Mouse (Mus musculus) ovary, postnatal 14 days (tissue): ENCODE measurements at regions not wholly inside any gene's neighbourhood (a gene's known extent, or its start where the extent isn't known, plus 50 kb on each side); places are given as distances from the start of the nearest gene placed in this dataset.

Experiments used
- DNase-seq: peaks from one replicate; pipeline ENCODE4 v3.0.0; 2022; ENCODE audit warnings: low spot score

DNA sequence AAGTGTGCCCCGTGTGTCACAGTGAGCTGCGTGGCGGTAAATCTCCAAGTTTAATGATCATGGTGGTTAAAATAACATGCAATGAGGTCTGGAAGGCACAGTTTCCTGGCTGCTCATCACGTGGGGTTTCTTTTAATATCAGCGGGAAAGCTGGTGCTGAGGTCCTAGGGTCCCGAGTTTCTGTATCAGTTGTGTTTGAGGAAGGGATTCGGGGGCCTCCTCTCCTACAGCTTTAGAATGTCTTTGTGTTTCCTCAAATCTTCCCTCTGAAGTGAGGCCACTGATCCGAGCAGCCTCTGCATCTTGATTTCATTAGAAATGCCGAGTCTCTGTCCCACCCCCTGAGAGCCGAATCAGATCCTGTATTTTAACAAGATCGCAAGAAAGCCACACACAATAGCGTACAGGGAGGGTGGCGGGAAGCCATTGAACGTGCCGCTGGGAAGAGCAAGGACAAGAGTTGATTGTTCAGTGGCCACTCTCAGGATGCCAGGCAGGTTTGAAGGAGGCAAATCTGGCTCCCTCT is 215.5 kb downstream of the Ppp4r2 start:
- DNase-seq: no peak

DNA sequence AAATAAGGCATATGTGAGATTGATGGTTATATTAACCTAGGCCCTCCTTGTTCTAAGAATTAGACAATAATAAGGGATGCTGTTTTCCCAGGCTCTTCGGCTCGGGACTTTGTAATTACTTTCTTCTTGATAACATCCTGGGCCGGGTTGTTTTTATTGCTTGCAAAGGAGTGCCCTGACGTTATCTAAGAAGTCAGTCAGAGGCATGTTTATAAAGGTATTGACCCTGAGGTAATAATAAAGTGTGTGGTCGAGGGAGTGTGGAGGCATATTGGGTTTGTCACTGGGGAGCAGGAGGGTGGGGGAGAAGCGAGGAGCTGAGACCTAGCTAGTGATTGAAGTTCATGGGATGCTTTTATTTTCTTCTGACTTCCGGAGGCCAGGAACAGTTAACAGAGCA is 221.5 kb downstream of the Ppp4r2 start:
- no peak for DNase-seq

DNA sequence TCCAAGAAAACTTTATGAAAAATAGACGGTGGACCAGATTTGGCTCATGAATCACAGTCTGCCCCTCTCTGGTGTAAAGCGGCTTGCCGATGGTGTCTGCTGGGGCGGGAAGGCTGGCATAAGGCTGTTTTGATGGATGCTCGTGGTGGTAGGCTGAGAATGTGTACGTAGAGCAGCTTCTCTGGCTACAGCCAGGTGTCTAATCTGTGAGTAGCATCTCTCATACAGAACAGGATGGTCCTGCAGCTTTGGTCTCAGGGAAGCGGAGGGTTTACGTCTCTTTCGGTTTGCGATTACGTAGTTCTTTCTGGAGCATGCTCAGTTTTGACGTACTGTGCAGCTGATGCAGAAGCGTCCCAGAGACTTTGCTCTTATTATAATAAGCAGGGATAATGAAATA is 222.9 kb downstream of the Ppp4r2 start:
- DNase-seq: no peak

DNA sequence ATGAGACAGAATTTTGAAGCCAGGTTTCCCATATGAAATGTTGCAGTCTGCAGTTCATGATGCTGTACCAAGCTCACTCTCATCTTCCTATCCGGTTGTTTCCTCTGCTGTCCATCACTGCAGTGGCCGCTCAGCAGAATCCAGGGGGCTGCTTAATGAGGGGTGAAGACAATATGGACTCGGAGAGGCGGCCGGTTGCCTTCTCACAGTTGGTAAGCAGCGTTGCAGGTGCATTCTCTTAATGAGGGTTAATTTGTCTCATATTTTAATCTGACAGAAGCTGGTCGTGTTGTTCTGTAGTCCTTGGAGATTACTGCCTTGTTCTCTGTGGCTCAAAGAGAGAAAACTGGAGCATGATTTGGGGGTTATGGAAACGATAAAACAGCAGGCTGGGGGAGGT is 225.6 kb downstream of the Ppp4r2 start:
- no peak for DNase-seq

- DNase-seq: no peak
Measured at GRCm38 (mm10) chr6:101062186-101062585, 228.8 kb downstream of the Ppp4r2 start.

GRCm38 (mm10) chr6:101075753-101076516 is 242.5 kb downstream of the Ppp4r2 start:
- no peak for DNase-seq

GRCm38 (mm10) chr6:101078294-101078693 is 244.9 kb downstream of the Ppp4r2 start:
- DNase-seq: no peak

GRCm38 (mm10) chr6:101083676-101084075 is 250.3 kb downstream of the Ppp4r2 start:
- no peak for DNase-seq

DNA sequence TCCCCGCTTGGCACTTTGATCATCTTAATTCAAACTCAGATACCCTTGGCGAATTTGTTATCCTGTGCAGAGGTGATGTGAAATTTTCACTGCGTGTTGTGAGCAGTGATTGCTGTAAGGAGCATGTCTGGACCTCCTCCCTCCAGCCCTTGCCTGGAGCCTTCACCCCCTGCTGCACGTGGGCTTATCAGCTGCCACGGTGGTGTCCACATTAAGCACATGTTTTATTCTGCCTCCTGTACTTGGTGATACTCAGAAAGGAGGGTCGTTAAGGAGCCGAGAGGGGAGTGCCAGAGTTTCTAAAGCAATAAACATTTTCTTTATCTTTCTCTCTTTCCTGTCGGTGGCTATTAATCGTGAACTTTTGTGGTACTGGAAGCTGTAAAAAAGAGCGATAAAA is 258.8 kb downstream of the Ppp4r2 start:
- DNase-seq: no peak
